Mouse (Mus musculus) 3T3-L1 (cell line): Measurements from ENCODE around the gene Saa1.

Source experiments
- DNase-seq: peaks from one replicate; pipeline ENCODE4 v3.0.0-alpha.2; 2015; ENCODE audit warnings: low read depth, low spot score

Saa1 gene

DNA sequence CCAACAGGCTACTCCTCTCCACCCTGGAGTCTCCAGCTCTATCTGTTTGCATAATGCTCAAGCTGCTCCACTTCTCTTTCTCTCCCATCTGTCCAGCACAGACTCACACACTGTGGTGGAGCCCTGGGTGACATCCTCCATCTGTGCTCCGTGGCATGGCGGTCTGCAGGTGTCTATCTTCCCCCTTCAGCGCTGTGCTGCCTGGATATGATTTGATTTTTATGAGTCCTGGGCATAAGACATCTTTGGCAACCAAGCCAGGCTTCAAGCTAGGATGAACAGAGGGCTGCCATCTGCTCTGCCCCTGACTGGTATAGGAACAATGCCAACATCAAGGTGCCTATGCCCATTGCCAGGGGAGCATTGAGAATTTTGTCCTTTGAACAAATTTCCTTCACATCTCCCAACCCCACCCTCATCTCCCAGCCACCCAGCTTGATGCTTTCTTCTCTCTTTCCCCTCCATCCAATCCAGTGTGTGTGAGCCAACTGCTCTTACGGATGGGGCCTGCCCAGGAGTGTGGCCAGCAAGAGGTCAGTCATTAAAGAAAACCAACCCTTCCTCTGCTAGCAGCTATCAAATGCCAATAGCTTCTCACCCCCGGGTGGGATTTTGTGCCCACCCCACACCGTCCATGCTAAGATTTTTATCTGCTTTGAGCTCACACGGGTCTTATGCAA lies 24.0 kb downstream of the Saa1 start:
- DNase-seq = no peak

- DNase-seq = peak; percentile 21
These were observed 25.9 kb downstream of the Saa1 start for GRCm38 (mm10) chr7:46716897-46717296.

GRCm38 (mm10) chr7:46715600-46715999 lies 27.2 kb downstream of the Saa1 start, which contains the start of gene Saa3:
Gene Saa3 (minus strand): TSS chr7:46715700.
- no peak for DNase-seq

GRCm38 (mm10) chr7:46714518-46714917 lies 28.3 kb downstream of the Saa1 start:
- peak; percentile 72 for DNase-seq

GRCm38 (mm10) chr7:46712250-46712649 lies 30.5 kb downstream of the Saa1 start:
- DNase-seq = no peak

- DNase-seq = peak; percentile 85
These were observed 32.4 kb downstream of the Saa1 start, which contains the start of gene Saal1 for GRCm38 (mm10) chr7:46710390-46710844. Gene Saal1 (minus strand): TSS chr7:46710680.

- DNase-seq = no peak
These were observed 42.2 kb downstream of the Saa1 start for GRCm38 (mm10) chr7:46700521-46701025.

GRCm38 (mm10) chr7:46696754-46697153 lies 46.0 kb downstream of the Saa1 start:
- no peak for DNase-seq
